Mouse (Mus musculus) megakaryocyte, embryonic 14.5 days (primary cell): ENCODE measurements around the gene Hpgd. TPM values are rescaled to one million over a fixed set of nuclear protein-coding genes. Genes with fewer than 3 reads are reported as not detected.
"Not testable (repeated sequence)": the region's sequence is repeated elsewhere in the genome, so short reads cannot be mapped to it uniquely, and the experiment has no call there.

Source experiments
- H3K27me3 ChIP-seq: replicated peaks from 2 replicates; pipeline ENCODE3; 2012; ENCODE audit warnings: inconsistent platforms
- H3K36me3 ChIP-seq: replicated peaks from 2 replicates; pipeline ENCODE3; 2012; ENCODE audit warnings: low read length, inconsistent platforms, mixed read lengths
- H3K4me1 ChIP-seq: 2 replicates; pipeline ENCODE4 v1.6.1; 2012; ENCODE audit warnings: inconsistent platforms
- H3K4me3 ChIP-seq: replicated peaks from 2 replicates; pipeline ENCODE3; 2012; ENCODE audit warnings: moderate library complexity, mild to moderate bottlenecking, inconsistent platforms
- H3K9me3 ChIP-seq: 2 replicates; pipeline ENCODE4 v1.6.1; 2012; ENCODE audit warnings: inconsistent platforms
- FLI1 ChIP-seq: IDR thresholded peaks from 2 replicates; pipeline ENCODE4 v1.6.1; 2012; ENCODE audit warnings: low read length, inconsistent platforms, mixed read lengths
- GATA1 ChIP-seq: IDR thresholded peaks from 3 replicates; pipeline ENCODE4 v1.6.1; 2012; ENCODE audit warnings: mixed read lengths, low read length, inconsistent platforms, borderline replicate concordance
- polyA plus RNA-seq: library from polyadenylated mRNA; stranded (reverse); fragments of >175 nt; gene quantifications from 2 replicates; pipeline ENCODE4 v1.2.3, GENCODE M21; 2012; ENCODE audit warnings: low replicate concordance; ENCODE audit not compliant: insufficient read depth

Gene Hpgd
- polyA plus RNA-seq, result 0.27 TPM in 1 of 2 replicates, not detected in the other

DNA sequence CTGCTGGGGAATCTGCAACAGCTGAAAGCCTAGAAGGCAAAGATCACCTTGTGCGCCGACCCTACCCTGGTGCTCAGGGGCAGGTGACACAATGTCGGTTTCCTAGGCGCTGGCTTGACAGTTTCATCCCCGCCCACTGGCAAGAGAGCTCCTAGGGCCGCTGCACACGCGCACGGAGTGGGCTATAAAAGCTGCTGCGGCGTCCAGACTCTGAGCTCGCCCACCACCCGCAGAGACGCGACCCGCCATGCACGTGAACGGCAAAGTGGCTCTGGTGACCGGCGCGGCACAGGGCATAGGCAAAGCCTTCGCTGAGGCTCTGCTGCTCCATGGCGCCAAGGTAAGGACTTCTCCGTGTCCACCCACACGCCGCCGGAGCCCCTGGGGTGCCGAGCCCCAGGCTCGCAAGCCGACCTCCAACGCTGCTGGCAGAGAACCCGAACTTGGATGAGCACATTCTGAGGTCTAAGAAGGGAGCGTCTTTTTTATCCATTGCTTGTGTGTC, at the start of gene Hpgd:
TSS of gene Hpgd (plus strand) at position 213 of the 505 bp plus-strand sequence.
- Histone ChIP-seq H3K9me3 (peaks cover 16% of the 10 kb centered on the region; the same call in 1 of the 2 replicates), H3K27me3 (peaks cover 14% of the 10 kb centered on the region), H3K4me3 (peak within 1 kb of the TSS; percentile 89), H3K4me1 (peaks cover 5% of the 10 kb centered on the region), H3K36me3 (no peaks in the 10 kb centered on the region)
- no peak for TF ChIP-seq FLI1

DNA sequence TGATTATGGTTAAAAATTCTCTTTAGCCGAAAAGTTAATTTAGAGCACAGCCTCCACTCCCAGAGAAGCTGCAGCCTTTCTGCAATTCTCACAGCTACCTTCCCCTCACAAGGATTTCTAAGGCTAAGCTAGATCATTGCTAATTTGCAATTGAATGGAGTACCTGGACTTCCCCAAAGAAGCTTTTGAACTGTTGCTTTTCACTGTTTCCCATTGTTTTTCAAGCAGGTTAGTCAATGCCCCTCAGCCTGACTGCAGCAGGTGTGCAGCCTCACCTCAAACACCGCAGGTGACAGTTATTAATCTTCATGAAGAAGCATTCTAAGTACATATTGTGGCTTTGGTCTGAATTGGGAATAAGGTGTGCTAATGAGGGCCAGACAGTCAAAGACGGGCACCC, 42.7 kb upstream of the Hpgd start:
- H3K27me3 ChIP-seq, H3K36me3 ChIP-seq, H3K9me3 ChIP-seq, H3K4me3 ChIP-seq, H3K4me1 ChIP-seq: not testable (repeated sequence)

DNA sequence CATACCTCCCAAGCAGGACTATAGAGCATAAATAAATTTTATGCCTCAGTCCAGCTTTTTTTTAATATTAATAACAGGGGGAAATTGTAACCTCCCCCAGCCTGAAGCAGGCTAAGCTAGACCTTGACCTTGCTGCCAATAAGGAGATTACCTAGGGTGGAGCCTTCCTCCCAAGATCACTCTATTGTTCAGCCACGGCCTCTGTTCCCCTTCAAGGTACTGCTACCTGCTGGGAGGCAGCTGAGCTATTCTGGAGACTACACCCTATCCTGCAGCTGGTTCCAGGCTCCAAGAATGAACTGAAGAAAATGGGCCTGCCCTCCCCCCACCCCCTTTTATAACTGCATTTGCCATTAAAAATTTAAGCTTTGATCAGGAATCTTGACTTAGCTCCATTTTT, 42.1 kb upstream of the Hpgd start:
- Histone ChIP-seq H3K36me3 (no peaks in the 10 kb centered on the region), H3K4me1 (no peaks in the 10 kb centered on the region), H3K27me3 (no peaks in the 10 kb centered on the region), H3K4me3 (no peak overlapping the region), H3K9me3 (0 out of 2 replicates have a peak, but pooled peaks cover 2% of the 10 kb centered on the region)
- TF ChIP-seq GATA1 (no peak), FLI1 (no peak)

DNA sequence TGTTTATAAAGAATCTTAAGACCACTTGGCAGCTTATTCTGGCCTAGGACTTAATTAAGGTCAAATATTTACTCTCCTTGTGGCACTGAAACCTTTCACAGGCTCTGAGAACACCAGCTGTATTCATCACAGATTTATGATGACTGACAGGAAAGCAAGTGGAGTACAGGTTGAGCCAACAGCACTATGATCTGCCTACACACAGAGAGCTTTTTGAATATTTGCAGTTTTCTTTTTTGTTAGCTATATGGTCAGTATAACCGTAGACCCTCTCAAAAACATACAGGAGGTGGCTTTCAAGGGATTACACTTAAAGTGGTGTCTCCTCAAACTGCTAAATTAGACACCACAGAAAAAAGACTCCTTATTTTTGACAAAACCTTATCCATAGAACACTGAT, 33.2 kb upstream of the Hpgd start:
- no peaks in the 10 kb centered on the region for H3K27me3 ChIP-seq
- H3K4me1 ChIP-seq, result no peaks in the 10 kb centered on the region
- peaks cover 7% of the 10 kb centered on the region; the same call in 1 of the 2 replicates for H3K9me3 ChIP-seq
- H3K4me3 ChIP-seq, result no peak overlapping the region
- TF ChIP-seq GATA1 (no peak), FLI1 (no peak)
- H3K36me3 ChIP-seq, result no peaks in the 10 kb centered on the region

DNA sequence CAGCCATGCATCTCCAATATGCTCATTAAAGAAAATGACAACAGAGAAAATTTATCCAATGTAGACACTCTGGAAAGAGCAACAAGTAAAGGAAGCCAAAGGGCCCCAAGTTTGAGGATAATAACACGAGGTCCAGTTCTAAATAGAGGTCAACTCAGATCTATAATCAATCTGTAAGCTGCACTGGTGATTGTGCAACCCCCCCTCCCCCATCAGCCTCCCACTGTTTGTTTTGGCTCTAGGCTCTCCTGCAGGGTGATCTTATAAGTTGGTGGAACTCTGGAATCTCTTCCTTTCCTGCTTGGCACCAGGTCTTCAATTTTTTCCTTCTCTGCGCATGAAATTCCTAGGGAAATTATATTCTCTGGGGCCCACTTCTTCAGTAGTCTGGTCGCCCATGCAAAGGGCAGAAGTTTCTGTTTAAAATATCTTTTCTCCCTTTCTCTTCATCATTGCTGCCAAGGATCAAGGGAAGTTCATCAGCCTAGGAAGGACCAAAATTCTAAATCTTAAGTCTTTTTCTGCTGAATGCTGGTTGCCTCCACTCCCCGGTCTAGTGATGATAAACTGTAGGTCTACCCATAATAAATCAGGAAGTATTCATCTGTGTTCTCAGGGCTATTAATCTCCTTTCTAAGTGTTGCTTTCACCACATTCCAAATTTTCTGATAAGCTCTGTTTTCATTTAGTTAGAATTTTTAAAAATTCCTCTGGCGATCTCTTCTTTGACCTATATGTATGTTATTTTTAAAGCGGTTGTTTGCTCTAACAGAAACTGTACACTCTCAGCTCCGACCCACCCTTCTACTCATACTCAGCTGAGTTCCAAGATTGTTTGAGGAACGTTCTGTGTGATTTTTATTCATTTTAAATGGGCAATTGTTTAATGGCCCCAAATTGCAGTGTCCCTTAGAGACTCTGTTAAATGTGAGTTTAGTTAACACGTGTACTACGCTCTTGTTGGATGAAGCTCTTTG, 24.4 kb upstream of the Hpgd start:
- no peaks in the 10 kb centered on the region for H3K4me1 ChIP-seq
- no peaks in the 10 kb centered on the region for H3K27me3 ChIP-seq
- H3K9me3 ChIP-seq, result peaks cover 11% of the 10 kb centered on the region; the same call in 1 of the 2 replicates
- no peak overlapping the region for H3K4me3 ChIP-seq
- TF ChIP-seq GATA1 (no peak), FLI1 (no peak)
- H3K36me3 ChIP-seq, result no peaks in the 10 kb centered on the region

DNA sequence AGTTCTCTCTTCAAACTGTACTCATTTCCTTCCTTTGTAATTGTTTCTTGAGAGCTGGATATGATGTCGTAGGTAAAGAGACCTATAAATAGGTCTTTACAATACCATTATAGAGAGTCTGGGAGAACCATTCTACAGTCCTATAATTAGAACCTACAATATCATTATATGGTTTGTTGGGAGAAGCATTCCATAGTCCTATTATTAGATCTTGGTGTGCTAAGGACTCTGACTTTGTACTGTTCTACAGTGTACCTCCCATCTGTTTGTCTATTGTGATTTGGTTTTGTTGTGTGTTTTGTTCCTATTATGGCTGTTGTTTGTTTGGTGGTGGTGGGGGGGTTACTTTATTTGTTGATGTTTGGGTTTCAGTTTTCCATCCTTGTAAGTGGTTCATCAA, 21.5 kb upstream of the Hpgd start:
- Histone ChIP-seq H3K4me3 (no peak overlapping the region), H3K9me3 (no peaks in the 10 kb centered on the region), H3K27me3 (no peaks in the 10 kb centered on the region), H3K36me3 (no peaks in the 10 kb centered on the region), H3K4me1 (no peaks in the 10 kb centered on the region)
- TF ChIP-seq FLI1 (no peak), GATA1 (no peak)

DNA sequence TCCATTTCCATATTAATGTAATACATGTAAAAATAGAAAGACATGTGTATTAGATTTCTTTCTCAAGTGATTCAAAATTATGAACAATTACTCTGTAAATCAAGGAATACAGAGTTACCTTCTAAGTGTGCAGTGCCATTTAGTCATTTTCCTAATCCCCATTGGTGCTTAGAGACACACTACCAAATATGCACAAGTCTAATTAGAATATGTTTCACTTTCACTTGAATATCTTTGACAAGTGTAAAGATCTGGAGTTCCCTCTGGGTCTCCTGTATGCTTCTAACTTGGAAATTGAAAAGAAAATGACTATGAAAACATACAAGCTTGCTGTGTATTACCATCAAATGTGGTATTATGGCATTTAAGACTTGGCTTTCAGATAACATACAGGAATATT, 19.1 kb upstream of the Hpgd start:
- H3K4me1 ChIP-seq, result no peaks in the 10 kb centered on the region
- H3K27me3 ChIP-seq, result no peaks in the 10 kb centered on the region
- TF ChIP-seq FLI1 (no peak), GATA1 (no peak)
- H3K9me3 ChIP-seq, result no peaks in the 10 kb centered on the region
- no peak overlapping the region for H3K4me3 ChIP-seq
- H3K36me3 ChIP-seq, result no peaks in the 10 kb centered on the region

DNA sequence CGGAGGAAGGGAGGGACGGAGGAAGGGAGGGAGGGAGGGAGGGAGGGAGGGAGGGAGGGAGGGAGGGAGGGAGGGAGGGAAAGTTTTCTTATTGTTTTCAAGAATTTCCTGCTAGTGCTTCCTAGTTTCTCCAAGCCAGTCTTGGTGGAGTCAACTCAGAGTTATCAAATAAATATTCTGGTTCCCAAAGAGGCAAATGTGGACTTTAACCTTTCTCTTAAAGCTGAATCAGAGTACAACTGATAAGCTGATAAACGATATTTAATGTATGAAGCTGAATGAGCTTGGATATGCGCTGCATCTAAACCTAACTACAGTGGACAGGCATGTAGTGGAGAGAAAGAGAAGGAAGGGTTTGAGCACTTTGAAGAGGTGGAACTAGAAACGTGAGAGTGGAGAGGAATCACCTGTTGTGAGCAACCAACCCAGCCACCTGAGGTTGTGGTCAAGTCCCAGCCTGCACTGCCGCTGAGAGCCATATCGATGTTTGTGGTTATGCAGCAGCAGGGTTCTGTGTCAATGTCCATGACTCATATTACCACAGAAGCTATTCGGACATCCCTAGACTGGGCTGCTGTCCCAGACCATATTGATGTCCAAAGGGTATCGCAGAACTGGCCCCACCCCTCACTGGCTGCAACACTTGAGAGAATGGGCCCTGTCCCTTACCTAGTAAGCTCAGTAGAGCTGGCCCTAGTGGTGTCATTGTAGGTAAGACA, 16.4 kb upstream of the Hpgd start:
- H3K36me3 ChIP-seq, result no peaks in the 10 kb centered on the region
- TF ChIP-seq FLI1, result no peak
- no peak for TF ChIP-seq GATA1

DNA sequence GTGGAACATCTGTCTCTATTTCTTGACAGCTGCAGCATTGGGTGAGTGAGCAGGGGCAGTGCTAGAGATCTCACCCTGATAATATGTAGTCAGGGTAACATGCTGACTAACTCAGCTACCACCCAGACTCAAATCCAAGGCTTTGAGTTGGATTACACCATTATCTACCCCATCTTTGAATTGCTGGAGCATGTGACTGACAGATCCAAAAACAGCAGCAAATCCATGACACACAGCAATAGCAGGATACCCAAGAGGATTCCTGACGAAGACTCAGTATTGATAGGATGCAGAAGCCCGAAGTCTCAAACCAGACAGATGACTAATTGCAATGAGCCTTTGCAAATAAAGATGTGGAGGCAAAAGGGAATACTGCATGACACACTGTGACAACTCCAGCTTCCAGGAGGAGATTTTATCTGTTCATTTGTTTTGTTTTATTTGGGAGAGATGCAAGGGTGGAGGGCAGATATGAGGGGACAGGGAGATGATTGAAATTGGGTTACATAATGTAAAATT, 15.8 kb upstream of the Hpgd start:
- TF ChIP-seq GATA1 (no peak), FLI1 (no peak)
- Histone ChIP-seq H3K36me3 (no peaks in the 10 kb centered on the region), H3K4me3 (no peak overlapping the region), H3K4me1 (no peaks in the 10 kb centered on the region), H3K27me3 (no peaks in the 10 kb centered on the region), H3K9me3 (peaks cover 4% of the 10 kb centered on the region)

More for the DNA sequence above, 16.4 kb upstream of the Hpgd start:
- H3K4me1 ChIP-seq, result no peaks in the 10 kb centered on the region
- no peaks in the 10 kb centered on the region for H3K9me3 ChIP-seq
- H3K27me3 ChIP-seq, result no peaks in the 10 kb centered on the region
- no peak overlapping the region for H3K4me3 ChIP-seq

DNA sequence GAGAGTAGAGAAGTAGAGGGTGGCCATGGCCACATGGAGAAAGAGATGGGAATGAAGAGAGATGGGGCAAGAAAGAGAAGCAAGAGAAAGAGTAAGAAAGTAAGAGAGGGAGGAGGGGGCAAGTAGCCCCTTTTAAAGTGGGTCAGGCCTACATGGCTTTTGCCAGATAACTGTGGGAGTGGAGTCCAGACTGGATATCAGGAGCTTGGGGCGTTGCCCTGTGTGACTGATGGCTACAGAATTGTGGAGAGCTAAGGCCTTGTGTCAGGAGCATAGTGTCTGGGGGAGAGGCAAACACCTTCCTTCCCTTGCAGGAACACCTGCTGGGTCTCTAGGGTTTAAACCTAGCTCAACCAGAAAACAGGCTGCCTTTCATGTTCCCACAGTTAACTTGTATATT, 10.4 kb upstream of the Hpgd start:
- Histone ChIP-seq H3K36me3 (no peaks in the 10 kb centered on the region), H3K4me1 (no peaks in the 10 kb centered on the region), H3K4me3 (no peak overlapping the region), H3K9me3 (peaks cover 4% of the 10 kb centered on the region), H3K27me3 (no peaks in the 10 kb centered on the region)
- TF ChIP-seq GATA1 (no peak), FLI1 (no peak)
